Mouse (Mus musculus) olfactory bulb, adult 2 months (tissue): ENCODE results near the gene Erbb4.

Experiments
- CTCF ChIP-seq: fragments of 200-500 bp; IDR thresholded peaks from 2 replicates; pipeline ENCODE4 v1.5.1; 2012; ENCODE audit warnings: low read depth, mild to moderate bottlenecking, low read length, moderate library complexity; ENCODE audit not compliant: insufficient read depth
- POLR2A ChIP-seq: fragments of 200-500 bp; IDR thresholded peaks from 2 replicates; pipeline ENCODE4 v1.6.1; 2012; ENCODE audit warnings: mild to moderate bottlenecking, low read depth, low read length, moderate library complexity; ENCODE audit not compliant: insufficient read depth

GRCm38 (mm10) chr1:68501561-68501960, 606.3 kb downstream of the Erbb4 start:
- TF ChIP-seq CTCF (no peak), POLR2A (no peak)
